Mouse (Mus musculus) cerebellum, adult 9-10 months (tissue): Measurements from ENCODE around the gene Wdr91.

Experiments
- DNase-seq: peaks from one replicate; pipeline ENCODE4 v3.0.0; 2022

Gene Wdr91

DNA sequence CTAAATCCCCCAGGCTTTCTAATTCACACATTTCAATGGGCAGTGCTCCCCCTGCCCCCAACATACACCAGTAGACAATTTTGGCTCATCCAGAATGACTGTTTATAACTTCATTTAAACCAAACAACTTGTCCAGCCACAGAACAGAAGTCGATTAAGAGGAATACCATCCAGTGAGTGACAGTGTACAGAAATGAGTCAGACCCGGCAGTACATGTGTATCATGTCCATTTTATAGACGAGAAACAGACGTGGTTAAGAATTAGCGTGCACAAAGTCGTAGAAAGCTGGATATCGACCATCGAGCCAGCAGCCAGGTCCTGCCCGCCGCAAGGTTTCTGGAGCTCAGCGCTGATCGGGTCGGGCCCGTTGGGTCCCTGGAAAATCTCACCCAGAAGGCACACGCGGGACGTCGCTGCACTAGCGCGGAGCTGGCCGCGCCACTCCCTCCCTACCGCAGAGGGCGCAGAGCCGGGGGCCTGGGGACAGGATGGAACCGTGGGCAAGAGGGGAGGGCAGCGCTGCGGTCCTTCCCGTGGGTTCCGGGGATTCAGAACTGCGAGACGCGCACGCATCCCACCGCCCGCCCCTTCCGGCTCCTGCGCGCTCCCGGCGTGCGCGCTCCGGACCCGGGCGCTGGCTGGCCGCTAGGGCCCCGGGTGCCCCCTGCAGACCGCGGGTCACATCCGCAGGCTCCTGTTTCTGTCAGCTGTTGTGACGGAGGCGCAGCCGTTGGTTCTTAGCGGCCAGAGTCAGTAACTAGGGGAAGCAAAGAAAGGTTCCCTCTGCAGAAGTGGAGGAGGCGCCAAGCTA lies 33.0 kb downstream of the Wdr91 start, which contains the start of gene Cyren:
Cyren (minus strand) TSS at position 552 of the 813 bp plus-strand sequence.
- peak; percentile 90 for DNase-seq

DNA sequence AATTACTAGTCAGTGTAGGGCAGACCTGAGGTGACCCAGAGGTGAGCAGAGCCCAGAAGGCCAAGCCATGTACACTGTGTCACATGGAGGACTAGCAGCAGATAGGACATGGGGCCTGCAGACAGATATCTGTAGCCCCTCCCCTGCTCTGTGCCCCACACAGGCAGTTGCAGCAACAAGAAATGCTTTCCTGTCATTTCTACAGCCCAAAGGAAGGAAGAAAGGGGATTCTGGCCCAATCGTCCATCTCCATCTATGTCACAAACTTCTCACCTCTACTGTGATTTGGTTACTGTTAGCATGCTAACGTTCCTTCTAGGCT lies 33.9 kb downstream of the Wdr91 start:
- DNase-seq, result no peak

DNA sequence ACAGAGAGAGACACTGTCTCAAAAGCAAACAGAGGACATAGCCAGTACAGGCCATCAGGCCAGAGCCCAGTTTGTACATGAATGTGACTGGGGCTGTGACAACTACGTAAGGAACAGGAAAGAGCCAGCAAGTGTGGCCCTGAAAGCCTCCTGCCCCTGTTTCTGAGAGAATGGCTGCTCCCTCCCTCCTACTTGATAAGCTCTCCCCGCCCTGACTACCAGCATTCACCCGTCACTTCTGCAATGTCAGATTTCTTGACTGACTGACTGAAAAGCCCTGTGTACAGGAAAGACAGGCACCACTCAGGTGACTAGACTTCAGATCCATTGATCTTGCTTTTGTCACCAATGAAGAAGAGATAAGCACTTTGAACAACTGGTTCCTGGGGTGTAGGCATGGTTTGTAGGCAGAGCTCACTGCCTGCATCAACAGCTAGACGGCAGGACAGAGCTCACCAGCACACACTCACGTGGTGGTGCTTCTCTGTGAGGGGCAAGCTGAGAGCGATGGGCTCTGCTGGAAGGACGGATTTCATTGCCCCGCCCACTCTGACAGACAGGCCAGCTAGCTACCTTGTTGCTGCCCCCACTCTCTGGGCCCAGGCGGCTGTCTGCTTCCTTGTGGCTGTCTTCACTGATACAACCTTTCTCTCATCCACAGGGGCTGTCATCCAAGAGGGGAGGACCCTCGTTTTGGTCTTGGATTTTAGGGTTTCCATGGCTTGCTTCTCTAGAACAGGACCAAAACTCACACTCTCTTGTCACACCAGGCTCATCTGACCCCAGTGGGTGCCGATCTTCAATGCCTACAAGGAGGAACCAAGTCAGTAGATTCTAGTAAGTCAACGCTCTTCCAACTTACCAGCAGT lies 34.5 kb downstream of the Wdr91 start:
- DNase-seq, result peak; percentile 31

DNA sequence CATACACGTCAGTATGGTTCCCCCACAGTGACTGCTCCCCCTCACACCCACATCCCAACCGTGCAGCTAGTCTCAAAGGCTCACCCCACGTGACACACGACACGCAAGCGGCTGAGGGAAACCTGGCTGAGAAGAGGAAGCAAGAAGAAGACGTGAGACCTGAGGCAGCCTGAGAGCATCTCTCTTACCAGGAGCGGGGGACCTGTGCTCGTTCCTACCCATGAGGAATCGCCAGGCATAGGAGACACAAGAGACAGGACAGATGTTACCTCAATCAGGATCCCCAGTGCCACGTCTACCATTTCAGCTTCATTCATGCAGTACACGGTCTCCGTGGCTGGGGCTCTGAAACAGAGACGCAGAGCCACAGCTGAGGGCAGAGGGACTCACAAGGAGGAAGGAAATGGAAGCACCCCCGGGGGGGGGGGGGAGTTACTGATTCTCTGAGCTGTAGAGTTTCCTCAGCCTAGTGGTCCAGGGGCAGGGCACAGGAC lies 35.4 kb downstream of the Wdr91 start:
- no peak for DNase-seq

DNA sequence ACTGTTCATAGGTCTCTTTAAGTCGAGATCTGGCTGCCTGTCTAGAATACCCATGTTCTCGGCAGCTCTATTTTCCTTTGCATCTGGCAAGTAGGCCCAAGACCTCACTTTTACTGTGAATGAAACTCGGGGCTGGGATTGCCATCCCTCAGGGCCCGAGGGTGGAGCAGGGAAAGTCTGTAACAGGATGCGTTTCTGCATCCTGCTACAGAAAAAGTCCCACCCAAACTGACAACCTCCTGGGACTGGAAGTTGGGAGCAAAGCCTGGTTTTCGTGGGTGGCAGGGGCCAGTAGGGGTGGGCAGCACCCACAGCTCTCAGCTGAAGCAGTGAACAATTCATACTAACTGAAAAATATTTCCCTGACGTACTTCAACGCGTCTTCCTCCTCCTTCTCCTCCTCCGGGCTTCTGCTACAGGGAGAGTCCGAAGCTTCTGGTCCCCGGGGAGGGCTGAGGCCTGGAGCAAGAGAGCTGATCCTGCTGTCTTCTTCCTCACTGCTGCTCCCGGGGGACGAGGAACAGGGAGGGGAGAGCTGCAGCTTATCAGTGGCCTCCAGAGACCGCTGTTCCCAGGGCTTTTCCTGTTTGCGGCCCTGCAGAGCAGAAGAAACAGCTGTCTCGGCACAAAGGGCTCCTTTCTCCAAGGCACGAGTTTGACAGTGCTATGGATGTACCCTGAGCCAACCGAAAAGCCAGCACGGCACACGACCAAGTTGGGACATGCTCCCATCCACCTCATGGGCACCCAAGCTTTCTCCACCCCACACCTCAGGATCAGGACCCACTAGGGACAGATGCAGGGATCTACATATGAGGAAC lies 36.4 kb downstream of the Wdr91 start:
- DNase-seq, result no peak

DNA sequence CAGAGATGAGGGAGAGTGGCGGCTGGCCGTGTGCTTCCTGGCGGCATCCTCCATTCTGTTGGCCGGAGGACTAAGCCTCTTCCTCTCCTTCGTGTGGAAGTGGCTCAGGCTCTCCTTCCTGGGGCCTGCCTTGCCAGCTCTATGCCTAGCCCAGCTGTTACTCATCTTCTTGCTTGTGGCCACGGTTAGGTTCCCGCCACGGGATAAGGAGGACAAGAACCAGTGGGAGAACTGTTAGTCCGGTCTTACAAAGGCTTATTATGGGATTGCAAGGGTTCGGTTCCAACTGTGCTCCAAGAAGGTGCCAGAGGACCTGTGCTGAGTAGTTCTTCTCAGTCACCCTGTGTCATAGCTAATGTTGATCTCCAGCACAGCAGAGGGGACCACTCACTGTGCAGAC lies 37.8 kb downstream of the Wdr91 start:
- no peak for DNase-seq

DNA sequence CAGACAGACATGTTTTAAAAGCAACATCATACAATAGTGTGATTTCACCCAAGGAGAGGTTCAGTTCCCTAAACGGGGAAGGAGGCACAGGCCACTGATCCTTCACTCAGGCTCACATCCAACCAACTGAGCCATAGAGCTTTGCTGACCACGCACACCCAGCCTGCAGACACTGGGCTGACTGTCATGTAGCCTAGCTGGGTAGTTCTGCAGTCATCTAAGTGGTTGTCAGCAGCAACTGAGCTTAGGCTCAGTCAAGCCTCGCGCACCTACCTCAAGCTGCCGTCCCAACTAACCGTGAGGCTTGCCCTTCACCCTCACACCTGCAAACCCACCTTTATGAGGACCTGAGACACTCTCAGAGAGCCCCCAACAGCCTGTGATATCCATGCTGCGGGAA lies 38.7 kb downstream of the Wdr91 start:
- DNase-seq, result no peak

DNA sequence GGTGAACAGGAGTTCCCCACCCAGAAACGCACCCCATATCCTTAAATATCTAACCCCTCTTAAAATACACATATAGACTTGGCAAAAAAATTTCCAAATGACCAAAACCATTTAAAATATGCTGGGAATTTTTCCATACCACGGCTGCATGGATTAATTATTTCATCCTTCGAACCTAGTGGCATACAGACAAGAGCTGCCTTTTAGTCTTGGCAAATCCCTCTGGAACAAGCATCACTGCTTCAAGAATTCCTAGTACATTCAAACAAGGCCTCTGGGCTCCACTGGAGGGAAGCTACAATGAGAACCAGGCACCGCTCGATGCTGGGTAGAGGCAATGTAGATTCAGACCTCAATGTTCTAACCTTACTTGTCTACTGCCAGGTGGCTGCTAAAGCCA lies 40.0 kb downstream of the Wdr91 start:
- no peak for DNase-seq

DNA sequence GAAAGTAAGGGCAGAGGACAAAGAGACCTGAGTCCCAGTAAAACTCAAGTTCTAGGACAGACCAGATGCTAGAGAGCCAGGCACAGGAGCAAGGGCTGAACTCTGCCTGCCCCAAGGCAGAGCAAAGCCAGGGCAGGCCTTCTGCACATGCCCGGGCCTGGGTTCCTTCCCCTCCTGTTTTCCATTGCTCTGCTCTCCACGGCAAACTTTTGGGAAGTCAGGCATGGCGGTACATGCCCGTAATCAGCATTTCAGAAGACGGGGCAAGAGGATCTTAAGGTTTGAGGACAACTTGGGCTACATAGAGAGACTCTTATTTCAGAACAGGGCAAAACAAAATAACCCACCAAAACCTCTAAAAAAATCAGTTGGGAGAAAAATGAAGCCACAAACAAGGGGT lies 40.5 kb downstream of the Wdr91 start:
- no peak for DNase-seq

DNA sequence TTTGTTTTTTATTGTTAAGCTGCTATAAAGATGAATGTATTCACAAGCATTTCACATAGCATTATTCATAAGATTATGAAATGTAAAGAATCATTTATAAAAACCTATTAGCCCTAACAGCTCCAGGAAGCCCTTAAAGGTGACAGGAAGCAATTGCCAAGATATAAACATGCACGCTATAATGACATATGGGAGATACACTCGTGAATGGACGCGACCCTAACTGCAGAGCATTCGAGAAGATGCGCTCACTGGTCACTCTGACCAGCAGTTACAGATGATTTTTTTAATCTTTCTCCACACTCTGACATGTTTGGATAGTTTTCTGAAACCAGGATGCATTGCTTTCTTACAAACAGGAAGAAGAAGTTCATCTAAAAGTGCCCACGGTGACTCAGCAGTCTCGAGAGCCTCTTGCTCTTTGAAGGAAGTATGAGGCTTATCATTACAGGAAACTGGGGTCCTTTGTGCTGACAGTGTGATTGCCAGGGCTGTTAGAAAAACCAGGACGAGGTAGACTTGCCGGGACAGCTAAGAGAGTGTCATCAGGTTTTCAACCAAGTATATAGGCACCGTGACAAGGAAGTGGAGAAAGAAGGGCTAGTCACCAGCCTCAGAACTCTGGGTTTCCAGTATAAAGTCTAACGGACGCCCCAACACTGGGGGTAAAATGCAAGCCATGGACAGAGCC lies 41.3 kb downstream of the Wdr91 start:
- no peak for DNase-seq

DNA sequence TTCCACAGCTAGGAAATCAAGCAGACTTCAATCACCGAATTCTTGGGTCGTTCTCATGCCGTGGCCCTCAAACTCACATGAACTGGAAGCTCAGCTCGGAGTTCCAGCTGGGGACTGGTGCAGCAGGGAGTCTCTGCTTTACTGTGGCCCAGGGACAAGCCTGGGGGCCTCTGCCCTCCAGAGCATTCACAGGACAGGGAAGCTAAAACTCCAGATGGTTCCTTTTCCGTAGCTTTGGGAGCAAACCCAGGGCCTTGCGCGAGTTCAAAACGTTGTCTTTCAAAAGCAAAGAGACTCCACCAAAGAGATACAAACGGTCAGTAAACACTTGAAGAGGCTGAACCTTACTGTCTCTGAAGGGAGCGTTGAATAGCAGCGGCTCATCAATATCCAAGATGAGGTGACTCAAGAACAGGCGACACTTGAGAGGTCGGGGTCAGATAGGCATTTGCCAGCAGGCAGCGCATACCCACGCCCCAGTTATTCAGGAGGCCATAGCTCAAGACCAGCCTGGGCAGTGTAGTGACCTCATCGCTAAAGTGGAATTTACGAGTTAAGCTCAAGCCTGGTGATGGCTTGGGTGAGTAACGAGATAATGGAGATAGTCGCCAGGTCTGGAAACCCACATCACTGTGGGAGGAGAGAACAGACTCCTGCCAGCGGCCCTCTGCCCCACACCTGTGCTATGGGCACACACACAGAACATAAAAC lies 42.0 kb downstream of the Wdr91 start:
- no peak for DNase-seq

DNA sequence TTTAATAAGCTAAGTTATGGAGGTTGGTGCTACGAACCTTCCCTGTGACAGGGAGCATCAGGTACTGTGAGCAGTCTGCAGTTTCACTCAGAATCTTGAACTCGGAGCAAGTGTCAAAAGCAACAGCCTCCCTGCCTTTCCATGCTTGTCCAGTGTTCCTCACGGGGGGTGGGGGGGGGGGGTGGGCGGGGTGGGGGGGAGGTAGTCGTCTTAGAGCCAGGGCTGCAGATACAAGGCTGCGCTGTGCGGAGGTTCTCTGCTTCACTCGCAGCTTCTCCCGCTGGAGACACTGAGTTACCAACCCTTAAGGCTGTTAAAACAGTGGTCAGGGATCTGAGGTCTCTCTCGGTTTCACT lies 42.7 kb downstream of the Wdr91 start:
- DNase-seq, result no peak

DNA sequence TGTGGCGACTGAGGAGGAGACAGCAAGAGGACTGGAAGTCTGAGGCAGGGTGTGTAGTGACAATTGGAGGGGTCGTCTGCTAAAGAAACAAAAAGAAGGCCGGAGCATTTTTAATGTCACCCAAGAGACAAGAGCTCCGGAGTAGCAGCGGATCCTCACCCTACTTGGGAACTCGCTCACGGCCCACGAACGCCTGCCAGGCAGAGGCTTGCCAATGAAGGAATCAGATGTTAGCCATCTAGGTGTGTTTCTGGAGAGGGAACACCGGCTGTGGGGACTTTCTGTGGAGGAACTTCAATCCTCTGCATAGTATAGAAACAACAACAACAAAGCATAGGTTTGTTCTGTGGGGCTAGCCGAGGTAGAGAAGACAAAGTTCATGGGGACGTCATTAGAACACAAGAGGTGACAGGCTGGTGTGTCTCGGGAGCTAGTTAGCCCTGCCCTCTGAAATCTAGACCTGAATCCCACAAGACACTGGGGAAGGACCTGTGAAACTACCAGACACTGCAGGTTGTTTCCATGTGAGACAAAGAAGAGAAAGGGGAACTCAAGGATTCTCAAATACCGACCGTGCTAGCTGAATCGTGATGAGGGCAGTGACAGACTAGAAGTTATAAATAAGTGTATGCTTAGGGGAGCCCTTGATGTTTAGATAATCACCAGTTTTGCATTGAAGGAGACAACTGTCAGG lies 43.2 kb downstream of the Wdr91 start:
- DNase-seq, result no peak

DNA sequence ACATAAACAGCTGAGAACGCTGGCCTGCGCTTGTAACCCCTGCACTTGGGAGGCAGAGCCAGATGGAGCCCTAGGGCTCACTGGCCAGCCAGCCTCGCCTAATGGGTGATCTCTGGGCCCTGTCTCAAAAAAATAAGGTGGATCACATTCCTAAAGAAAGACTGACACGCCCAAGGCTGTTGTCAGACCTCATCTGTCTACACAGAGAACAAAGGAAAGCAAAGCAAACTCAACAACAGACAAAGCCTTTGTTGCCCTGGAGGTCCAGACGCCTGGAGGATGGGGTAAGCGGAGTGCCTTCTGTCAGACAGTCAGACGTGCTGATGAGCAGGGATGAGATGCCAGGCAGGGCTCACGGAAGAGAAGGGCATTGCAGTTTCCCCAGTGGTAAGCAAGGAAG lies 43.9 kb downstream of the Wdr91 start:
- DNase-seq, result no peak

DNA sequence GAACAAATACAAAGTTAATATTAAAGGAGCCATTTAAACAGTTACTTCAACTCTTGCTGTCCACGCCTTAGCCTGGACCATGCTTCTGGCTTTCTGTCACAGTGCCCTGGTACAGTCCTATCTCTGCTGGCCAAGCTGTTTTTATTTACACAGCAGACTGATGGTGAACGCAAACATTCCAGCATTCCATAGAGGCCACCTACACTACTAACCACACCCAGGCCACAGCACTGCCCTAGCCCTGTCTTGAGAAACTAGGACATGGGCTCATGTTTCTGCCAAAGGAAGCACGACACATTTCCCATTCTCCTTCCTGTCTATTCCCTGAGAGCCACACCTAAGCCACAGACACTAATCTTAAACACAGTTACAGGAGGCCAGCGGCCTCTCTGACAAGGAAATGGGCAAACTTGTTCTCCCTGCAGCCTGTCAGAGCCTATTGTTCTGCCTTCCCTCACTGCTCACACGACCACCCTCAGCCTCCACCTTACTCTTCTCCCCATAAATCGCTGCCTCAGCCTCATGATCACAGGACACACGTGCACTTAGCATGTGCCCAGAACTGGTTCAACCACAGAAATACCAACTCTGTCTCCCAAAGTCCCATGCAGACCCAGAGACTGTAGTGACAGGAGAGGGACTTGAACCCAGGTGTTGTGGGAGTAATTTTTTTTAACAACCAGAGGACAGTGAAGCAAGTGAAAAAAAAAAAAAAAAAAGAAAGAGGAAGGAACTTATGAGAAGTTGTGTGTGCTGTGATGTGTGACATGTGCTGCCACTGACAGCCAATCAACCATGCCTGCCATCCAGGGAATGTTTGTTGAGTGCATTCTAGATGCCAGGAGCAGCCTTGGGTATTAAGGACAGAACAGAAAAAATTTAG lies 44.7 kb downstream of the Wdr91 start:
- no peak for DNase-seq

DNA sequence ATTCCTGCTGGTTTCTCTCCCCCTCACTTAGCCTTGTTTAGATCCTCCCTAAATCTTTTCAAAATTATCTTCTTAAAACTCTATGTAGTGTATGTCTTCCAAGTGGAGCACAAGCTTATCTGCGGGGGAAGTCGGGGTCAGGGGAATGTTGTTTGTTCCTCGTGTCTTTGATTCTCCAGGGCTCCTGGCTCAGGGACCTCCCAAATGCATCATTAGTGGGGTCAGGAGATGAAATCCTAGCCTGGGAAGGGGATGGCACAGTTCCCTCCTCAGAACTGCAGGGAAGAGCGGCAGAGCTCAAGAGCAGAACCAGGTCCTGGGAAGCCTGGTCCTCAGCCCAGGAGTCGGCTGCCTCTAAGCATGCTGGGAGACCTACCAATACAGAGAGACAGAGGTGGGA lies 45.5 kb downstream of the Wdr91 start:
- no peak for DNase-seq

DNA sequence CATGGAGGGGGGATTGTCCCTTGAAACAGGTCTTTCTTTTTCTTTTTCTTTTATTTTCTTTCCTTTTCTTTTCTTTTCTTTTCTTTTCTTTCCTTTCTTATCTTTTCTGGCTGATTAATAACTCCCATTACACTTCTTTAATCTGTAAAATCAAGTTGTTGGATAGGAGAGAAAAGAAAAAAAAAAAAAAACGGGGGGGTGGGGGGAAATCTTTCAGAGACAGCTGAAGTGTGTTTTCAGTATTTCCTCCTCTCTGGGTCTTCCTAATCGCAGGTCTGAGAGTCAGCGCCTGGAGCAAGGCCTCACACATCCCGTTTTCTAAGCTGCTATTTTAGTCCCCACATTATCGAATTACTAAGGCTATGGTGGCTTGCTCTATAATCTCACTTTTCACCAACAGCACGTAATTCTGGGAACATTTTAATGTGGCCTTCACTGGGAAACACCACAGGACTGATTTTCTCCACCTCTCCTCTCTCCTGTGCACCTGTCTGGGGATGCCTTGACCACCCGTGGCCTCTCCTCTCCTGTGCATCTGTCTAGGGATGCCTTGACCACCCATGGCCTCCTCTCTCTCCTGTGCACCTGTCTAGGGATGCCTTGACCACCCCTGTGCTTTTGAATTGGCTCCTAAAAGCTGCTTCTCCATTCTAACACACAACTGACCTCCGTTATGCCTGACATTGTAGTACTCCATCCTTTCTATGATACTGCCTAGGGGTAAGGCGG lies 46.7 kb downstream of the Wdr91 start:
- no peak for DNase-seq

DNA sequence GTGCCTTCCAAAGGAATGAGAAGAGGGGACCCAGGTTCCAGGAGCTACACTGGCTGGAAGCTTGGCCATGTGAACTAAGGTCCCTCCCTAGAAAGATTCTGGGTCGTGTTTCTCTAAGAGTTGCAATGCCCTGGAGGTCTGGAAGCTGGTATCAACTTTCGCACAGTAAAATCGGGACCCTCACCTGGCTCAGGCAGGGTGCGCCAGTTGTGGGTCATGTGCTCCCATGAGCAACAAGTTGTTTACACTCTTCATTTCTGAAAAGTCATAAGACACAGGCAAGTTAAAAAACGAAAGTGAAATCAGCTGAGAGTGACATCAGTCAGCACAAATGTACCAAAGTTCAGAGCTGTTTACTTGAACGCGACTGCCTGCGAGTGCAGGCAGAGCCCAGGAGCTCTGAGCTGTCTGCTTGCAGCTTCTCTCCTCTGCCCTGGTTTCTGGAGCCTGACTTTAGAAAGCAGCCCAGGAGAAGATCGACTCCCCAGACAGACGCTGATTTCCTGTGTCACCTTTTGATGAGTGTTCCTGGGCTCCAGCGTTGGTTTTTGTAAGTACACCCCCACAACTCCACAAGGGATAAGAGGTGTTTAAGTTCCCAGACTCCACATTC lies 47.8 kb downstream of the Wdr91 start, which contains the start of gene Tmem140:
Tmem140 (plus strand) TSS at position 356 of the 613 bp plus-strand sequence.
- DNase-seq, result no peak

DNA sequence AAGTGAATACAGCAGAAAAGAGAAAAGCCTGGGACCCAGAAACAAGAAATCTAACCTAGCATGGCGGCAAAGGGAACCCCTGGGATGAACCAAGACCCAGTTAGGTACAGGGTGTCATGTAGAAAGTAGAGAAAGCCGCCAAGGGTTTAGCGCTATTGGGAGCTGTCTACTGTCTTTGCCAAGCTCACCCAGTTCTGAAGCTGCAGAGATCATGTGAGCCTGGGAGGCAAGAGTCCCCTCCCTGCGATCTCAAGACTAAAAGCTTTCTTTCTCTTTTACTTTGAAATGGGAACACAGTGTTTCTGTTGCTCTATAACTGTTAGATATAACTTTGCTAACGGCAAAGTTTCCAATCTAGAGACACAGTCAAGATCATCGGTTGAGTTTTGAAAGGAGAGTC lies 48.3 kb downstream of the Wdr91 start:
- DNase-seq, result no peak
